Mouse (Mus musculus): ENCODE results near the gene Ptprb. TPM values are rescaled to one million over a fixed set of nuclear protein-coding genes. Genes with fewer than 3 reads are reported as not detected.

Ptprb gene
- polyA plus RNA-seq, 1 experiment from 2014 or later = not detected

Other genes with a start within 250 kb of the Ptprb start
- not detected in 3 replicates for gene 4933416C03Rik, start 161.6 kb upstream of the Ptprb start, polyA plus RNA-seq (2018)
- gene Kcnmb4, start 198.4 kb downstream of the Ptprb start, polyA plus RNA-seq (2018) = not detected in 3 replicates

All from macrophage (primary cell).